Mouse (Mus musculus) heart, embryonic 14.5 days (tissue): Measurements from ENCODE around the gene Them7. TPM values are rescaled to one million over a fixed set of nuclear protein-coding genes. Genes with fewer than 3 reads are reported as not detected.

Experiments
- ATAC-seq: fragments of 200-750 bp; cut with Nextera tagmentation; 2 replicates; pipeline ENCODE4 v1.8.0; 2017; ENCODE audit warnings: low read depth, moderate TSS enrichment; ENCODE audit not compliant: insufficient number of reproducible peaks, insufficient read depth, low FRiP score
- H3K27ac ChIP-seq, 2 experiments: fragments of 200-500 bp in 1 of 2; fragments of 300-500 bp in 1 of 2; sonication (generic) in 1 of 2; replicated peaks in 1 of 2; 2 replicates each; pipeline ENCODE4 v1.5.1; 2012 to 2014; ENCODE audit warnings: low read depth in 2 of 2, low read length in 2 of 2, control low read depth in 1 of 2, mild to moderate bottlenecking in 1 of 2, mixed read lengths in 1 of 2; ENCODE audit not compliant: control insufficient read depth in 1 of 2, insufficient read depth in 1 of 2
- H3K27me3 ChIP-seq: fragments of 300-500 bp; sonication (generic); 2 replicates; pipeline ENCODE4 v1.6.1; 2014; ENCODE audit warnings: mild to moderate bottlenecking, low read length, control low read depth; ENCODE audit not compliant: control insufficient read depth, insufficient read depth
- H3K36me3 ChIP-seq: fragments of 300-500 bp; sonication (generic); 2 replicates; pipeline ENCODE4 v1.6.1; 2014; ENCODE audit warnings: mild to moderate bottlenecking, control low read depth, low read length, mixed read lengths; ENCODE audit not compliant: control insufficient read depth, insufficient read depth
- H3K4me1 ChIP-seq, 2 experiments: fragments of 200-500 bp in 1 of 2; fragments of 300-500 bp in 1 of 2; sonication (generic) in 1 of 2; 2 replicates each; pipeline ENCODE4 v1.6.1; 2012 to 2014; ENCODE audit warnings: low read length in 2 of 2, control low read depth in 1 of 2, mixed read lengths in 1 of 2; ENCODE audit not compliant: control insufficient read depth in 2 of 2, insufficient read depth in 2 of 2
- H3K4me2 ChIP-seq: fragments of 300-500 bp; sonication (generic); 2 replicates; pipeline ENCODE4 v1.6.1; 2014; ENCODE audit warnings: mild to moderate bottlenecking, low read length
- H3K4me3 ChIP-seq, 2 experiments: fragments of 200-500 bp in 1 of 2; fragments of 300-500 bp in 1 of 2; sonication (generic) in 1 of 2; 2 replicates each; pipeline ENCODE4 v1.5.1; 2012 to 2014; ENCODE audit warnings: low read length in 2 of 2, mild to moderate bottlenecking in 2 of 2, control low read depth in 1 of 2, low read depth in 1 of 2, moderate library complexity in 1 of 2; ENCODE audit not compliant: control insufficient read depth in 1 of 2, insufficient read depth in 1 of 2
- H3K9ac ChIP-seq: fragments of 300-500 bp; sonication (generic); 2 replicates; pipeline ENCODE4 v1.6.1; 2014; ENCODE audit warnings: mild to moderate bottlenecking, low read length
- H3K9me3 ChIP-seq: fragments of 300-500 bp; sonication (generic); 2 replicates; pipeline ENCODE4 v1.6.1; 2016; ENCODE audit warnings: low read length, control low read depth; ENCODE audit not compliant: control insufficient read depth
- WGBS: fragments of 180-500 bp; shearing (Covaris S2); extraction: QIAGEN DNeasy Blood & Tissue Kit; methylation state at CpG from one replicate; pipeline ENCODE4 v1.1.7; 2014; 5-methylcytosine and 5-hydroxymethylcytosine counted together
- polyA plus RNA-seq: library from polyadenylated mRNA; unstranded; fragments of >200 nt; fragmentation: Nextera tagmentation; extraction: Ambion mirVana; gene quantifications from 2 replicates; pipeline ENCODE4 v1.2.1, GENCODE M21; 2014

Gene Them7
- polyA plus RNA-seq, 1 experiment from 2014 or later = 1.1 TPM

DNA sequence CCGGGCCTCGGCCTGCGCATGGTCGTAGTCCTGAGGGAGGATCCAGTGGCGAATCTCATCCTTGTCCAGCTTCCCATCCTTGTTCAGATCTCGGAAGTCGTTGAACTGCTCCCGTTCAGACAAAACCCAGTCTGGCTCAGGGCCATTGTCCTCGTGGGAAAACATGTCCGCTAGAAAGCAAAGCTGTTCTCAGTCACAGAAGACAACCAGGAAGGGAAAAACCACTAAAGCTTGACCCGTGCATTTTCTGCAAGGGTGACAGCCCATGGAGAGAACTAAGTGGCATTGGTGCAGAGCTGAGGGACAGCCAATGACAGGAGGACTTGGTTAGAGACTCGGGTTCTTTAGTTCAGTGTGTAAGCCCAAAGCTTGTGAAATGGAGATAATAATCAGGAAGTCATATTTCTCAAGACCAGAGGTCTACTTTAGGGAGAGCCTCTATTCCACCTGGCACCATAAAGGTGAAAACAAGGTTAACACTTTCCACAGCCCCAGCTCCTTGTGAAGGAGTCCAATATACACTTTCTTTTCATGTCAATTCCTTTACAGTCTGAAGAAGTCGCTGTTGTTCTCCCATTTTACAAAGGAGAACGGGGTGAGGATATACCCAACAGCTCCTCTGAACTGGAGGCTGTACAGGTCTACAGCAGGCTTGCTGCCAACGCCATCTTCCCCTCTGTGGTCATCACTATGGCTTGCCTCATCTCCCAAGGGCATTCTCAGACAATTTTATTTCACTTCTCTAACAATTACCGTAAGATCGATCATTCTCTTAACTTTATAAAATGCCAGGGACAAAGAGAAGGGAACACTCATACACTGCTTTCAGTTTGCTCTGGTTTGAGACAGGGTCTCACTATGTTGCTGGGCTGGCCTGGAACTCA is 165.1 kb downstream of the Them7 start:
- Histone ChIP-seq H3K36me3 (peaks cover 100% of the 10 kb centered on the region), H3K27ac (no peak overlapping the region), H3K4me2 (no peak overlapping the region), H3K4me3 (no peak overlapping the region), H3K9me3 (no peaks in the 10 kb centered on the region), H3K4me1 (peaks cover 0 to 5% of the 10 kb centered on the region in 2 experiments; a peak in 1 of 4 replicates), H3K27me3 (no peaks in the 10 kb centered on the region), H3K9ac (no peak overlapping the region)
- no peak for ATAC-seq
- 86% methylated on average over 17 of the region's 17 CpGs for WGBS

- WGBS = 57% methylated on average over 6 of the region's 6 CpGs
- Histone ChIP-seq H3K27me3 (no peaks in the 10 kb centered on the region), H3K36me3 (peaks cover 94% of the 10 kb centered on the region), H3K4me3 (no peak overlapping the region), H3K4me1 (peaks cover 0 to 10% of the 10 kb centered on the region in 2 experiments; a peak in 3 of 4 replicates), H3K27ac (no peak overlapping the region), H3K4me2 (no peak overlapping the region), H3K9ac (no peak overlapping the region), H3K9me3 (no peaks in the 10 kb centered on the region)
- no peak for ATAC-seq
Observed at GRCm38 (mm10) chr2:105390653-105391413, 166.7 kb downstream of the Them7 start.

DNA sequence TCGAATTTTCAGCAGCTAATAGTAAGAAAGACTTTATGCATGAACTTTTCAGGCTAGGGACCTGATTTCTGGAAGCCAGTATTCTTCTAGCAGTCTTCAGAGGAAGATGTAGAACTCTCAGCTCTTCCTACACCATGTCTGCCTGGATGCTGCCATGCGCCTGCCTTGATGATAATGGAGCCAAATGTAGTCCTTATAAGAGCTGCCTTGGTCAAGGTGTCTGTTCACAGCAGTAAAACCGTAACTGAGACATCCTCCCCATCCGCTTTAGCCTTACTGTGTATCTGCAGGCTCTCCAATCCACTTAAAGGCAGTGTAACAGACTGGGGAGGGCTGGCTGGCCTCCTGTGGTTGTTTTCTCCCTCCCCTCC is 167.3 kb downstream of the Them7 start:
- no peaks in the 10 kb centered on the region for H3K27me3 ChIP-seq
- no peak for ATAC-seq
- 87% methylated on average over 4 of the region's 4 CpGs for WGBS
- H3K27ac ChIP-seq = no peak overlapping the region
- peaks cover 91% of the 10 kb centered on the region for H3K36me3 ChIP-seq
- H3K4me3 ChIP-seq = no peak overlapping the region
- no peak overlapping the region for H3K4me2 ChIP-seq
- no peaks in the 10 kb centered on the region for H3K9me3 ChIP-seq
- peaks cover 3 to 15% of the 10 kb centered on the region in 2 experiments for H3K4me1 ChIP-seq
- no peak overlapping the region for H3K9ac ChIP-seq

GRCm38 (mm10) chr2:105392514-105392913 is 168.4 kb downstream of the Them7 start:
- Histone ChIP-seq H3K4me1 (peaks cover 13 to 27% of the 10 kb centered on the region in 2 experiments), H3K9me3 (no peaks in the 10 kb centered on the region), H3K36me3 (peaks cover 80% of the 10 kb centered on the region), H3K4me3 (no peak overlapping the region), H3K4me2 (no peak overlapping the region), H3K9ac (no peak overlapping the region), H3K27me3 (no peaks in the 10 kb centered on the region), H3K27ac (no peak overlapping the region)
- 44% methylated on average over 2 of the region's 2 CpGs for WGBS
- ATAC-seq = no peak

DNA sequence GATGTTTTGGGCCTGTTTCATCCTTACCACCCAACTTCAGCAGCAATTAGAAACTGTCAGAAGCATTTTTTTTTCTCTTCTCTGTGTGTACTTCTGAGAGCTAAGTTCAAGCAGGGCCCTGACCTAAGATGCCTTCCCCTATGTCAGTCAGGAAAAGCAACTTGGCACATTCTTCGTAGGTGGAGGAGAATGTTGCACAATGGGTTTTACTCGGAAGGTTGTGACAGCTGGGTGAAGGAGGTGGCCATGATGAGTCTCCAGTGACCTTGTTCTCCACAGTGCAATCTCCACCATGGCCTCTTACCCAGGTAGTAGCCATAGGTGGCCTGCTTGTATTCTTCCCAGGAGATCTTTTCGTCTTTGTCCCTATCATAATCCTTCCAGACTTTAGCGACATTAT is 170.3 kb downstream of the Them7 start:
- Histone ChIP-seq H3K4me1 (peaks cover 18 to 33% of the 10 kb centered on the region in 2 experiments), H3K9ac (no peak overlapping the region), H3K36me3 (peaks cover 62% of the 10 kb centered on the region), H3K27ac (no peak overlapping the region), H3K4me2 (no peak overlapping the region), H3K4me3 (no peak overlapping the region), H3K9me3 (no peaks in the 10 kb centered on the region), H3K27me3 (no peaks in the 10 kb centered on the region)
- ATAC-seq = no peak
- 81% methylated on average over 4 of the region's 4 CpGs for WGBS

GRCm38 (mm10) chr2:105396066-105396465 is 171.9 kb downstream of the Them7 start:
- H3K9me3 ChIP-seq = no peaks in the 10 kb centered on the region
- no peak for ATAC-seq
- no peak overlapping the region for H3K4me2 ChIP-seq
- H3K27me3 ChIP-seq = no peaks in the 10 kb centered on the region
- H3K27ac ChIP-seq = no peak overlapping the region
- no peak overlapping the region for H3K9ac ChIP-seq
- WGBS = 75% methylated on average over 9 of the region's 9 CpGs
- peaks cover 45% of the 10 kb centered on the region for H3K36me3 ChIP-seq
- no peak overlapping the region for H3K4me3 ChIP-seq
- peaks cover 18 to 41% of the 10 kb centered on the region in 2 experiments for H3K4me1 ChIP-seq

- peak overlapping the region in 1 of 2 experiments; percentile 92; a peak in 1 of 4 replicates for H3K27ac ChIP-seq
- peak overlapping the region; percentile 71 to 85 for H3K4me3 ChIP-seq
- H3K27me3 ChIP-seq = no peaks in the 10 kb centered on the region
- WGBS = 27% methylated on average over 5 of the region's 5 CpGs
- H3K4me1 ChIP-seq = peaks cover 18 to 39% of the 10 kb centered on the region in 2 experiments
- H3K36me3 ChIP-seq = peaks cover 29% of the 10 kb centered on the region
- peak overlapping the region; percentile 92 for H3K9ac ChIP-seq
- ATAC-seq = no peak
- H3K4me2 ChIP-seq = peak overlapping the region; percentile 73
- no peaks in the 10 kb centered on the region for H3K9me3 ChIP-seq
Observed at GRCm38 (mm10) chr2:105397446-105398211, 173.5 kb downstream of the Them7 start.
